Mouse (Mus musculus) right cerebral cortex, postnatal 4 days (tissue): ENCODE data around the gene Asb8.

ENCODE experiments used
- DNase-seq: peaks from one replicate; pipeline ENCODE4 v3.0.0-alpha.2; 2022

Gene Asb8

GRCm38 (mm10) chr15:98165525-98165924 lies at the start of gene Asb8:
Gene Asb8 (minus strand): TSS chr15:98165625.
- DNase-seq, result no peak

GRCm38 (mm10) chr15:98214130-98214529 lies 48.7 kb upstream of the Asb8 start:
- DNase-seq, result no peak

- no peak for DNase-seq
These were observed 48.0 kb upstream of the Asb8 start for GRCm38 (mm10) chr15:98213336-98213870.

GRCm38 (mm10) chr15:98209676-98210075 lies 44.3 kb upstream of the Asb8 start:
- no peak for DNase-seq

GRCm38 (mm10) chr15:98195442-98195841 lies 30.0 kb upstream of the Asb8 start, which contains the start of gene Olfr288:
Gene Olfr288 (minus strand): TSS chr15:98195542.
- no peak for DNase-seq

- no peak for DNase-seq
These were observed 19.0 kb upstream of the Asb8 start for GRCm38 (mm10) chr15:98184456-98184855.

GRCm38 (mm10) chr15:98181856-98182570 lies 16.6 kb upstream of the Asb8 start:
- no peak for DNase-seq

DNA sequence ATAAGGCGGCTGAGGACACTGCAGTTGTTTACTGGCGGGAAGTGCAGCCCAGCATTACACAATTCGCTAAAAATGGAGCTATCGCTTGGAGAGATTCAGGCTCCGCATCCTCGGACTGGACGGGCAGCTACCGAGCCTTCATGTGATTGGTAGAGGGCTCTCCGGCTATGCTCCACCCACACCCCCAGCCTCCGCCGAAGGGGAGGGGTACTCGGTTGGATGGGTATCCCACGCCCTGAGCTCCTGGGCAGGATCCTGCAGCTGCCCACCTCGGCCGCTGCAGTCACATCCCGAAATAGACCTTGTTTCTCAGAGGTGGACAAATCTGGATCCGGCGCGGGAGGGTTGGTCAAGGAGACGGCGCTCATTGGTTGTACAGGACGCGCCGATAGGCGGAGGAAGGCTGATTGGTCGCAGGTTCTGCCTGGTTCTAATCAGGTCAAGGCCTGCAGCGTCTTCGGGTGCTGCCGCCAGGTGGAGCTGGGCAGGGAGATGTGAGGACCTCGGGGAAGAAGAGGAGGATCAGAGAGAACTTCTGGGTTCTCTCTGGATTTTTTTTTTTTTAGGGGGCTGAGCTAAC lies 15.8 kb upstream of the Asb8 start:
- peak; percentile 80 for DNase-seq

DNA sequence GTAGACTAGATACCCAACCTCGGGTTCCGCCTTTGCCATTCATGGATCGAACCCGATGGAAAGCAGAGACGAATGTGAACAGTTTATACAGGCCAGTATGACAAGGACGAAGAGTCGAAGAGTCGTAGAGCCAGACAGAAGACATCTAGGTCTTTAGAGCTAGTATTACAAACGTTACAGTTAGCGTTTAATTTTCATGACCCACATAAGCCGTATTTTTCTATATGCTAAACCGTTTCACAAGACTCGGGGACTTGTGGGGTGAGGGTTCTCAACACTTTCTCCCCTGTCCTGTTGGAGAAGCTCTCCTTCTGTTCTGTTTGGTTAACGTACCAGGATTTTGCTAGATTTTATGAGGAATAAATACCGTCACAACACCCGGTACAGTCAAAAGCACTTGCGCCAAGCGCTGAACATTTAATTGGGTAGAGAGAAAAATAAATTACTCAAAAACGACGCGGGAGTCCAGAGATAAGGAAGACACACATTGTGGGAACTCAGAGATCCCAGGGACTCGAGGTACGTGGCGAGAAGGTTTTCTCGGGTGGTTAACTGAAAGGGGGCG lies 15.2 kb upstream of the Asb8 start:
- no peak for DNase-seq

DNA sequence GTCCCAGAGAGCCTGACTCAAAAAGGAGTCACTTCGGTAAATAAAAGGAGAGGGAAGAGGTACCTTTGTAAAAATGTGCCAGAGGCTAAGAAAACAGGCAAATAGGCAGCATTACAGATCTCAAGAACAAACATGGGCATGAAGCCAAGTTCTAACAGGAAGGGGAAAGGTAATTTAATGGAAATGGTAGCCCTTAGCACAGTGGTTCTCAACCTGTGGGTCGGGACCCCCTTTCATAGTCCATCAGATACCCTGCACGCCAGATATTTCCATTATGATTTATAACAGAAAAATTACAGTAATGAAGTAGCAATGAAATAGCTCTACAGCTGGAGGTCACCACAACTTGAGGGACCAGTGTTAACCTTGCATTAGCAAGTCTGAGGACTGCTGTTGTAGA lies 11.9 kb upstream of the Asb8 start:
- DNase-seq, result no peak

DNA sequence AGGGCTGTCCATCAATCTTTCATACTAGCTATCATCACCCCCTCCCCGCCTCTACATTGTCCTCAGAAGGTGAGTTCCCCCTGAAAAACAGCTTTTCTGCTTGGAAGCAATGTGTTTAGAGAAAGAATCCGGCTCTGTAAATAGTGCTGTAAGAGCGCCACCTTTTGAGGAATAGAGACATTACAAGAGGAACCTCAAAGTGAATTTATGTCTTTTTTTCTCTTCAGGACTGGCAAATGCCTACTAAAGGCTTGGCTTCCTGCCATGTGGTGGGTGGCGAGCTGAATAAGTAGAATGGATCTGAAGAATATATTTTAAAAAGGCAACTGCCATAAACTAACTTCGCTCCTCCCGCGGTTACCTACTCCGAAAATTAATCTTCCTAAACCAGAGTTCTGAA lies 8.4 kb upstream of the Asb8 start:
- peak; percentile 62 for DNase-seq

DNA sequence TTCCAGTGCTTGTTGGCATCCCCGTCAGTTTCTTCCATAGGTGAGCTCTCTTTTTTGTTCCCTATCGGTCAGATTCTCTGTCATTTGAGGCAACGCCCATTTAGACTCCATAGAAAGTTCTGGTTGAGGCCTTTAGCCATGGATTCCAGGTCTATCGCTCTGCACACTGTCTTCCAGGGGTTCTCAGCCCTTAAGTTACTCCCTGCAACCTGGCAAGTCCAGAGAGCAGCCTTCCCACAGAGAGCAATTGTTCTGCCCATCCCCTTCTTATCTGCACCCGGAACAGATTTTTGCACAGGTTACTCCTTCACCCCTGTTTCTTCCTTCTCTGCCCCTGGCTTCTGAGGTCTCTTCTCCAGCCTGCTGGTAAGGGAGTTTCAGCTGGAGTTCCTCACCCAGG lies 6.7 kb upstream of the Asb8 start:
- no peak for DNase-seq

DNA sequence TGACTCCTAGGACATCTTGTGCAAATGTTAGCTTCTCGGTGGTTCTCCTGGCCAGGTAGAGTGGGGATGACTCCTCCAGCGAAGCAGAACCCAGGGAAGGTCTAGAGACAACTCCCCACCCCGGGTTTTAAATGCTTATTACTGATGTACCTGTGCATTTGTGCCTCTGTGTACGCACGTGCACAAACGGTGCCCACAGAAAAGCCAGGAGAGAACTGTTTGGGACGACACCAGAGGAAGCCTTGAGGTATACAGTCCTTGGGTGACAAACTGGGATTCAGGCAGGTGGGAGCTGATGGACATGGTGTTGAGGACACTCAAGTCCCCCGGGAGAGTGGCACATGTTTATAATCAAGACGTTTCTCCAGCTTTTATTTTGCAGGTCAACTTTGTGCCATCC lies 5.5 kb upstream of the Asb8 start:
- DNase-seq, result no peak

DNA sequence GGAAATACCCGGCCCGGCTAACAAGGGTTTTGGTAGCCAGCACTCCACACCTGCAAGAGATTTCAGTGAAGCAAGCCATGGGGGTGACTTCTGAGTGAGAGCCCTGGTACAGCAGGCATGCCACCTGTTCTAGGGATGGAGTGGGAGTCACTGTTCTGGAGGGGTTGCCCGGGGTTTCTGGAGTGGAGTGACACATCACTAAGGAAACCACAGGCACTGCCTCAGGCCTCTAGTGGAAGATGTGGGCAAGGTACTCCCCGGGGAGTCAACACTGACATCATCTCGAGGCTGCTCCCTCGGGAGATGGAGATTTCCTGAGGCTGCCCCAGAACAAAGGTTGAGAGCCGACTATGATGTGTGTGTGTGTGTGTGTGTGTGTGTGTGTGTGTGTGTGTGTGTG lies 4.9 kb upstream of the Asb8 start:
- peak; percentile 19 for DNase-seq

- peak; percentile 14 for DNase-seq
These were observed 3.2 kb upstream of the Asb8 start for GRCm38 (mm10) chr15:98168622-98169004.

DNA sequence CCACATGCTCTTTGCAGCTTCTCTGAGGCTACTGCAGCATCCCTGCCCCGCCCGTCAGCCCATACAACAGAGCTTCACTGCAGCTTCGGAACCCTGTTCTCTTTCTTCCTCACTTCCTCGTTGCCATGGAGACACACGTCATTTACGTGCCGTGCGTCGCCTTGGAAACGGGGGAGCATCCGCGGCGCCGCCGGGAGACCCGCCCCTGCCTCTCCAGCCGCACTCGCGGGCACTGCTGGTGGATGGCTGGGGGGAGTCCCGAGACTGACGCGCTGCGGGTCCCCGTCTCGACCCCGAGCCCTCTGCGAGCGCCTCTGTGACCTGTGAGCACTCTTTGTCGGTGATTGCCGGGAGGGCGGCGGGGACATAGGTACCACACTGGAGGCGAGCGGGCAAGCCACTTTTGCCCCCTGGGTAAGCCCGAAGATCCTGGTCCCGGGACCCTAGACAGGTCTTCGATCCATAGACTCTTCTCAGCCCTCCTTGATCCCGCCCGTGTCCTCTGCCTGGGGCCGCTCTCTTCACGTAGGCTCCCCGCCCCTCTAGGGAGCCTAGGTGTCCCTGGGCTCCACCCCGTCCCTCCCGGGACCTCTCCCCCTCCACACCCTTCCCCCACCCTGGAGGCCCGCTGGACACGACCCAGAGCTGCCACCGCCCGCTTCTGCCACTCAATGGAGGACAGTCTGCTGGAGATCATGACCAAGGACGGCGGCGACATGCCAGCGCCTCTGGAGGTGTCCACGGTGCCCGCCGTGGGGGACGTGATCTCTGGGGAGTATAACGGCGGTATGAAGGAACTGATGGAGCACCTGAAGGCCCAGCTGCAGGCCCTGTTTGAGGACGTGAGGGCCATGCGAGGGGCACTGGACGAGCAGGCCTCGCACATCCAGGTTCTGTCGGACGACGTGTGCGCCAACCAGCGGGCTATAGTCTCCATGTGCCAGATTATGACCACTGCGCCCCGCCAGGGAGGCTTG lies 2.5 kb upstream of the Asb8 start:
- DNase-seq, result peak; percentile 85

DNA sequence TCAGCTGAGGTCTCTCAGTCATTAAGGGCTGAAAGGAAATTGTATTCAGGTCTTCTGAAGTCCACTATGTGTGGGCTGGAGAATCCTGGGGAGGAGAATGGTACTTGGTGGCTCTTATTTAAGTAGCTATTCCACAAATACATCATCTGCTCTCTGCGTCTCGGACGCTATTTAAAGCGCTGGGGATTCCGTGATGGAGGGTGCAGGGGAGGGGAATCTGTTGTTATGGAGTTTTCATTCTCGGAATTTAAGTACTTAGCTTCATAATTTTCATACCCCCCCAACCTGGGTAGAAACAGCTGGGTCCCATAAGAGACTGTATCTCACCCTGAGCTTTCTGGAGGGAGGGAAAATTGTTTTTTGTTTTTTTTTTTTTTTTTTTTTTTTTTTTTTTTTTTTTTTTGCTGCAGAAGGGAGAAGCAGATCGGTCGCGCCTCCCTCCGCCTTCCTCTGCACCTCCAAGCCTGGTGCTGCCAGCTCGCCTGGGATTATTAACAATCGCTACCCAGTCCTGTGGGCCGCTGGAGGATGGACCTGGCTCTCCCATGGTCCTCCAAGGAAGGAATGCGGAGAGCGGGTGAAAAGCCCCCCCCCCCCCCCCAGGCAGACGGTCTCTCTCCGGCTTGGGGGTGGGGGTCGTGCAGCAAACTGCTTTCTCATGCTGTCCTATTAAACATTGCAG lies 1.7 kb upstream of the Asb8 start, which contains the start of gene Ccdc184:
Gene Ccdc184 (plus strand): TSS at position 196 of the 682 bp plus-strand sequence.
- DNase-seq, result peak; percentile 21

DNA sequence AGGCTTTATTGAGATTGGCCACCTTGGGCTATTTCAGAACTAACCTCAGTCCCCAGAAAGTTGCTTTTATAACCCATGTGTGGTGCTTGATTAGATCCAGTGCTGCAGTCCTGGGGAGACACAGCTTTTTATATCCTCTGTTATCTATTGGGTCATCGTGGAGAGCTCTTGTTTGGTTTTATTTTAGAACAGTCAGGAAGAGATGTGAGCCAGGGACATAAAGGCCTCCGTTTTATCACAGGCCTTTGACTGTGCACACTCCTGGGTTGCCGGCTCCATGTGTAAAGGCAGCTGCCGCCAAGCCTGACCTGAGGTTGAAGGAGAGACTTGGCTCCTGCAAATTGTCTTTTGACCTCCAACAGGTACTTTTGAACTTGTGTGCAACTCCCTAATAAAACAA lies 2.9 kb downstream of the Asb8 start:
- no peak for DNase-seq

DNA sequence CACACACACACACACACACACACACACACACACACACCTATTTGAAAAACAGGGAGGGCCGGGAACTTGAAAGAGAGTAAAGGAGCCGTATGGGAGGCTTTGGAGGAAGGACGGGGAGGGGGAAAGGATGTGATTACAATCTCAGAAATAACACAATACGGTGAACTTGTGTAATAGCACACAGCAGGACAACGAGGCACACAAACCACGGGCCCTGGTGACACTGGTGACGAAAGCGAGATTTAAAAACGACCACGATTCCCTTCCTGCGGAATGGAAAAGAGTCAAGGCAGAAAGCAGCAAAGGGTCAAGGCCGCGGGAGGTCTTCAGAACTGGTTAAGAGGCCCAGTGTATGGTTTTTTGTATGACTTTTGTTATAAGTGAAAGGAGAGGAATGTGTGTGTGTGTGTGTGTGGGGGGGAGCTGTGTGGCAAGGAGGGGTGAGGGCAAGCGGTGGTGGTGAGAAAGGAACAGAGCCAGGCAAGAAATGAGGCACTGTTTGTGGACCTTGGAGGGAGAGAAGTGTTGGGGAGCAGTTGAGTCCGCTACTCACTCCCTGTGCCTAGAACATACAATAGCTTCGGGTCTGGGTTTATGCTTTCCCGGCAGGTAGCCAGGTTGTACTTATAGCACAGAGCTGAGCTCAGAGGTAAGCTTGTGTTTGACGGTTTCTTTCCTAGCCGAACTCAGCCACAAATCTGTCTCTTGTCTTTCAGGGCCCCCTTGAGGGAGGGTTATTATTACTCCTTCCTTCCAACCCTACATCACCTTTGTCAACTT lies 4.2 kb downstream of the Asb8 start:
- DNase-seq, result no peak

DNA sequence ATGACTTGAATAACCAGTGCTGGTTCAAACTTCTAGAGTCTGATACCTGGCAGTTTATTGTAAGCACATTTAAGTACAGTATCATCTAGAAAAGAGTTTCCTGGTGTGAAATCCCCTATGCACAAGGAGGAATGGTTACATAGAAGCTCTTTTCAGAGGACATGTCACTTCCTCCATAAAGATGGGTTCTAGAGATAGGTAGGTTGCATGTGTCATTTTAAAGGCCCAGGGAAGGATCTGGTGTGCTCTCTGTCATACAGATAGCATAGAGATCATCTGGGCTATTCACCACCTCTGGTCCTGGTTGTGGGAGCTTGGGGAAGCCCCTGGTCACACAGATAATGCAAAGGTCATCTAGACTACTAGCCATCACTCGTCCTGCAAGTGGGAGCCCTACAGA lies 8.2 kb downstream of the Asb8 start:
- DNase-seq, result no peak

DNA sequence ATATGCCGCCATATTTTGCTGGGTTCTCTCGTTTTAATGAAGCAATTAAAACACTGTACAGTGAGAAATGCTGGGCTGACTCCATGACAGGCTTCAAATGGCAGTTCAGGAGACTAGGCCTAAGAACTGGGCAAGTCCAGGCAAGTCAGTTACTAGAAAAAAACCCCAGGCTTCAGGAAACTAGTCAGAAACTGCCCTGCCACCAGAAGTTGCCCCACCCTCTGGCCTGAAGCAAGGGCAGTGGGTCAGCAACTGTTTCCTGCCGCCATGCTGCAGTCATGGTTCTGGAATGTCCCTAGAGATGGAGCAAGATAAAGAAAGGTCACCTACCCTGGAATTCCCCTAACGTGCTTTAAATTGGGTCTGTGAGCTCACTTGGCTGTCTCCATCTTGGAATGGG lies 9.5 kb downstream of the Asb8 start:
- DNase-seq, result no peak

DNA sequence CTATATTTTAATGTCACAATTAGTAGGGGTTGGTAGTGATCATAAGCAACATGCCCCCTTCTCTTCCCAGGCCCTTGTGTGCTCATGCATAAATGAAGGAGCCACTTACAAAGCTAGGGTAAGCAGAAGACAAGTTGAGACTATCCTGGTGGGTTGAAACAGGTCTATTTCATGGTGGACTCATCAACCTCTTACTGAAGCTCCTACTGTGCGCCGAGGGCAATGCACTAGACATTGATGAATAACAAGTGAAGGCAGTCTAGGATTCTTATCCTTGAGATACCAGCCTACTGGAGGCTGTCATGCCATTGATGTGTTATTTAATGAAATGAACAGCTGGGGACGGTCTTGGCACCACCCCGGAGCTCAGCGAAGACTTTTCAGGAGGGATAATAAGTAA lies 10.2 kb downstream of the Asb8 start:
- no peak for DNase-seq
